Mouse (Mus musculus): ENCODE results near the gene Elmo3.

Elmo3 gene

GRCm38 (mm10) chr8:105305211-105306145 lies at the start of gene Elmo3:
Gene Elmo3 (plus strand): TSS chr8:105305601.
- peak; percentile 37; the same call in 1 of the 2 replicates for TF ChIP-seq GATA4 (IDR thresholded peaks at IDR 0.05; ENCODE audit: insufficient replicate concordance, low read length)

DNA sequence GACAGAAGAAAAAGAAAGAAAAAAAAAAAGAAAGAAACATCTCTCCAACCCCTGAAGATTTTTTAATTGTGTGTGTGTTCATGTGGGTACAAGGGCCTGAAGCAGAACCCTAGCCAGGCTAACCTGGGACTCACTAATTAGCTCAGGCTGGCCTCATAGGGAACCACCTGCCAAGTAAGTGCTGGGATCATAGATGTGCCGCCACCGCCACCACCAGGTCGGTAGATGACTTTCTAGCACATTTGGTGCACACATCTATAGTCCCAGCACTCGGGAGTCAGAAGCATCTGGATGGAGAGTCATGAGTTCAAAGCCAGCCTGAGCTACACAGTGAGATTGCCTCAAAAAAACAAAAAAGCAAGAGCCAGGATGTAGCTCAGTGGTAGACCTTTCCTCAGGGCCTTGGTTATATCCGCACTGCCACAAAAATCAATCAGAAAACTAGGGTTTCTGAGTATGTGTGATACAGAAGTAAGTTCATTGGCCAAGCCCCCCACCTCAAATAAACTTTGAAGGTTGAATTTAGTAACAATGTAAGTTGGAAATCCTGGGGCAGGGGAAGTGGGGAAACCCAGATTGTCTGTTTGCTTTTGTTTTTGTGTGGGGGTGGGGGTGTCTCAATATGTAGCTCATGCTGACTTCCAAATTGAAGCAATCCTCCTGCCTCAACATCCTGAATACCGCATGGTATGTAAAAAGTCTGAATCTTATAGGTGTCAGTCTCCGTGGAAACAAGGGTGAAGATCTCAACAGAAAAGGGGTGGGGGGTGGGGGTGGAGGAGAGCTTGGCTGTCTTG lies 47.9 kb upstream of the Elmo3 start:
- TF ChIP-seq GATA4 (IDR thresholded peaks at IDR 0.05; ENCODE audit: insufficient replicate concordance, low read length), result no peak

GRCm38 (mm10) chr8:105258911-105259720 lies 46.3 kb upstream of the Elmo3 start:
- TF ChIP-seq GATA4 (IDR thresholded peaks at IDR 0.05; ENCODE audit: insufficient replicate concordance, low read length), result no peak

DNA sequence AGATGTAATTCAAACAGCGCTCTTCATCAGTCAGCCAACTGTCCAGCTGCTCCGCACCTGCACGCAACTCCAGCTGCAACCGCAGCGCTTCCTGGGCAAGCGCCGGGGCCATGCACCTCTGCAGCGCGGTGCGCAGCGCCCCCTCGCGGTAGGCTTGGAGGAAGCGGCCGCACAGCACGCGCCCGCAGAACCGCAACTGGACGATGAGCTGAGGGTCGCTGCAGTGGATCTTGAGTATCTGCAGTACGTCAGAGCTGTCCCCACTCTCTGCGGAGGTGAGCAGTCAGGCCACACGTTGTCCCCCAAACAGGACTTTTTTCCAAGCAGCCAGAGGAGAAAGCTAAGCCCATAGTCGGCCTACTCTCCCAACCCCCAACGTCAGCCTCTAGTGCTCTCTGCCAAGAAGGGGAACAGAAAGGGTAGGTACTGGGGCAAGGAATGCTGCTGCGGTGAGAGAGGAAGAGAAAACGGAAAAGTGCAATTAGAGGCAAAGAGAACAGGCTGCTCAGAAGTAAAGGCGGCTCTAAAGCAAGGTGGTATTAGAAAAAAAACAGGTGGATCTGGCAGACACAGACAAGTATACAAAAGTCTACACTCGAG lies 45.6 kb upstream of the Elmo3 start:
- TF ChIP-seq GATA4 (IDR thresholded peaks at IDR 0.05; ENCODE audit: insufficient replicate concordance, low read length), result no peak

DNA sequence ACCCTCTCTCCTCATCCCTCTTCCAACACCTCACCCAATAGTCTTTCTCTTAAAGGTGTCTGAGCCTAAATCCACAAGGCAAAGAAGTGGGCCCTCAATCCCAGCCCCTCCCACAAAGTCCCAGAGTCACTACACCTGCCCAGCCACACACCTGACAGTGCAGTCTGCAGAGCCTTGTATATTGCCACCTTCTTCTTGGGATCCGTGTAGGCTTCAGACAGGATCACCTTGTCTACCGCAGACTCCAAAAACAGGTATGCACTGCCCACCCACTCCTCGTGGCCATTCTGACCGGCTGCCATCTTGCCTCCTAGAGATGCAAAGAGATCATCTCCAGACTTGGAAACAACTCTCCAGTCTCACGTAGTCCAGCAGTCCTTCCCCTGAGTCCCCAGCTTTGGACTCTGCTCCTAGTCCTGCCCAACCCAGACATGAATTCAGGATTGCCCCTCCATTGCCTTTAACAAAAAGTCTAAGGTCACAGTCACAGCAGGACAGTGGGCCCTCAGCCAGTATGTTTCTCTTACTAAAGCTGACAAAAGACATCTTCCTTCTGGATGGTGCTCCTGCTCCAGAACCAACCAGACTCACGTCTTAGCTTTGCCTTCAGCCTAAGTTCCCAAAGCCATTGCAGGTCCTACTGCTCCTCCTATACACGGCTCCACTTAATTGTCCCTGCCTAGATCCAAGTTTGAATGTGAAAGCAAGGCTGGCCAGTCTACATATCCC lies 44.9 kb upstream of the Elmo3 start:
- TF ChIP-seq GATA4 (IDR thresholded peaks at IDR 0.05; ENCODE audit: insufficient replicate concordance, low read length), result no peak

GRCm38 (mm10) chr8:105261326-105261980 lies 43.9 kb upstream of the Elmo3 start:
- TF ChIP-seq GATA4 (IDR thresholded peaks at IDR 0.05; ENCODE audit: insufficient replicate concordance, low read length), result no peak

DNA sequence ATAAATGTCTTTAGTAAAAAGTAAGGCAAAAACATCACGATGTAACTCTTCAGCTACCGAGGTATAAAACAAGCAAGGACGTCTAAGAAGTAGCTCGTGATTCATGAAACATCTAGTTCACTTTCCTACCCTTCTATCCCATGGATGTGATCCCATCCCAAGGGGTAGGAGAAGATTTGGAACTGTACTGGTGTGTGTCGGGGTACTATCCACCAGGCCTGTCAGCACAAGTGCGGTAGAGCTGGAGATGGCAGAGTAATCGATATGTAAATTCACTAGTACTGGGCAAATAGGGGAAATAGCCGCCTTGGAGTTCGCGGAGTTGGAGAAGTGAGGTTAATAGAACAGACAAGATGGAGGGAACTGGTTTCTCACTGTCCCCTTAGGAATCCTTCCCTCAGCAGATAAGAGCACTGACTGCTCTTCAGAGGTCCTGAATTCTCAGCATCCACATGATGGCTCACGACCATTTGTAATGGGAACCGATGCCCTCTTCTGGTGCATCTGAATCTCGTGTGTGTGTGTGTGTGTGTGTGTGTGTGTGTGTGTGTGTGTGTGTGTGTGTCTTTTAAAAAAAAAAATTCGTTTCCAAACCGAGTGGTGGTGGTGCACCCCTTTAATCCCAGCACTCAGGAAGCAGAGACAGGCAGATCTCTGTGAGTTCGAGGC lies 42.0 kb upstream of the Elmo3 start:
- no peak for TF ChIP-seq GATA4 (IDR thresholded peaks at IDR 0.05; ENCODE audit: insufficient replicate concordance, low read length)

- TF ChIP-seq GATA4 (IDR thresholded peaks at IDR 0.05; ENCODE audit: insufficient replicate concordance, low read length), result no peak
Measured at GRCm38 (mm10) chr8:105264024-105264982, 41.1 kb upstream of the Elmo3 start, which contains the start of the genes Tradd and Fbxl8. Gene Tradd (minus strand): TSS chr8:105264609. Gene Fbxl8 (plus strand): TSS chr8:105264648.

- TF ChIP-seq GATA4 (IDR thresholded peaks at IDR 0.05; ENCODE audit: insufficient replicate concordance, low read length), result no peak
Measured at GRCm38 (mm10) chr8:105265128-105265527, 40.3 kb upstream of the Elmo3 start.

DNA sequence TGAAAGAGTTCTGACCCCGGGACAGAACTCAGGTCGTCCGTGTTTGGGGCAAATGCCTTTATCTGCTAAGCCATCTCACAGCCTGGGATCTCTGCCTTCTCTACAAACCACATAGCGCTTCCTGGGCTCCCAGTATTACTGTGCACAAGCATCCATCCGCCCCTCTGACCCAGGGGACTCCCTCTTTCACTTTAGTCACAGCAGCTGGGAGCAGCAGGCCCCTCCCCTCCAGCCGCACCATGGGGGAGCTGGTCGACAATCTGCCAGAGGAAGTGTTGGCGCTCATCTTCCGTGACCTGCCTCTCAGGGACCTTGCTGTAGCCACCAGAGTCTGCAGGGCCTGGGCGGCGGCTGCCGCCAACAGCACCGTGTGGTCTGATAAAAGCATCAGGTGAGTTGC lies 38.6 kb upstream of the Elmo3 start:
- no peak for TF ChIP-seq GATA4 (IDR thresholded peaks at IDR 0.05; ENCODE audit: insufficient replicate concordance, low read length)

- no peak for TF ChIP-seq GATA4 (IDR thresholded peaks at IDR 0.05; ENCODE audit: insufficient replicate concordance, low read length)
Measured at GRCm38 (mm10) chr8:105268342-105269074, 36.9 kb upstream of the Elmo3 start.
